Mouse (Mus musculus) 416B (cell line): ENCODE measurements around the gene Irgq.
"Not testable (repeated sequence)": the region's sequence is repeated elsewhere in the genome, so short reads cannot be mapped to it uniquely, and the experiment has no call there.

ENCODE experiments used
- DNase-seq: peaks from one replicate; pipeline ENCODE4 v3.0.0; 2011; ENCODE audit warnings: low read depth

Gene Irgq

DNA sequence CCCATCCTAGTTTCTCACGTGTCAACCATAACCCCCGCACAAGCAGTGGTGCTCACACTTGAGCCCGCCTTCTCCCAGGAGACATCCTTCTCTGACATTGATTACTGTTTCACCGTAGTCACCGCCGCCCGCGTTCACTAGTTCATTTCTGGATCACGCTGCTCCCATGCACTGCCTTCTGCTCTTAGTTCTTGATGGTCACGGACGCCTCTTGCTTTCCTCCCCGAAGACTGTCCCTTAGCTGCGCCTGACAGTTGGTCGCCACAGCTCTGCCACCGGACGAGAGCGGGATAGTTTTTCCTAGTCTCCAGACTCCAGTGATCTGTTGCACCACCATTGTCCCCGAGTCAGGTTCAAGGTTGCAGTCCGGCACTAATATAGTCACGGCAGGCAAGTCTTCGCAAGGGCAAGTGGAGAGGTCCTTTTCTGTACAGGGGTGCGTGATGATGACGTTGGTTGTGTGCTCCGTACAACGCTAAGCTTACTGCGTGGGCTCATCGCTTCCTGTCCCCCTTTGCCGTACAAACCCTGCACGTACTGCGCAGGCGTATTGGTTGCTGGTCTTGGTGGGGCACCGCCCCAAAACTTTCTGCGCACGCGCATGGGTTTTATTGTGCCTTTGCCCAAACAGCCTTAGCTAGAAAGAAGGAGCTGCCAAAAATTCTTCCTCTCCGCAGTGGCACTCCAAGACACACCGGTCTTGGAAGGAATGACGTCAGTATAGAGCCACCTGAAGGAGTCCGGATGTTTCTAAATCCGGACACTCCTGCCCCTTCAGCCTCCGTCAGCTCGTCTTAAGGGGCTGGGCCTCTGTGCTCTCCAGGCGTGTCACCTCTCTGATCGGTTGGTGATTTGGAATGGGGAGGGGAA is at the start of gene Irgq:
Gene Irgq, plus strand, starts transcription at position 628 of the 870 bp plus-strand sequence.
- DNase-seq: peak; percentile 100

DNA sequence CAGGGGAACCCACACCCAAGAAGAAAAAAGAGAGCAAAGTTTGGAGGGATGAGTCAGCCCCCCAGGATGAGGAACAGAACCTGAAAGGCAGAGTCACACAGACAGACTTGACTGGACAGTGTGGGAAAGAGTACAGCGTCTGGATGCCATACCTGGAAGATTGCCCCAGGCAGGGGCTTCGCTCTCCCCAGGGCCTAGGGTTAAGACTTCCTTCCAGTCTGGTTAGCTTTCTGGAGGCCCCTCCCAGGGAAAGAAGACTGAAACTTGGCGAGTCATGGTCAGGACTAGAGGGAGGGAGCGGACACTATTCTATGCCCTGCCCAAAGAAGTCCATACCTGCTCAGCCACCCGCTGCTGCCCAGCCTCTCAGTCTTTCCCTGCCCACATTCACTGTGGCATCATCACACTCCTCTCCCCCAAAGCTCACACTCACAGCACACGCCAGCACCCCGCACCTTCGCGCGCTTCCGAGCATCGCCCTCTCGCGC is 49.5 kb upstream of the Irgq start:
- no peak for DNase-seq

DNA sequence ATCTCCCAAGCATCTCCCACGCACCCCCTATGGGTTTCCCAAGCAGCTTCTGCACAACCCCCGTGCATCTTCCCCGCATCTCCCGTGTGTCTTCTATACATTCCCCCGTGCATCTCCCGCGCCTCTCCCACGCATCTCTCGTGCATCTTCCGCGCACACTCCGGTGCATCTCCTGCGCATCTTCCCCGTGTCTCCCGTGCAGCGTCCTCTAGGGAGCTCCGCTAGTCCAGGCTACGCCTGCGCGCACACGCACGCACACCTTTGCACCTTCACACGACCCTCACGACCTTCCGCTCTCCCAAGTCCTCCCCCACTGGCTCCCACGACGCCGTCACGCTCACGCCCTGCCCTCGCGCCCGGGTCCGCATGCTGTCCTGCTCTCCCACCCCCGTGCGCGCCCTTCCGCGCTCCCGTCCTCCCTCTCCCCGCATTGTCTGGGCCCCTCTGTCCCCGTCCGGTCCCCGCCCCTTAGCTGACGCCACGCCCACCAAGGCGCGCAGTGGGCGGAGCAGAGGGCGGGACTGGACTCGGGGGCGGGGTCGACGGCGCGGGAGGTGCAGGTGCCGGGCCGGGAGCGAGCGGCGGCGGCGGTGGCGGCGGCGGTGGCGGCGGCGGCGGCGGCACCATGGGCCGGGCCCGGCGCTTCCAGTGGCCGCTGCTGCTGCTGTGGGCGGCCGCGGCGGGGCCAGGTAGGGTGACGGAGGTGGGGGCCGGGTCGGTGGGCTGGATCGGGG is 48.8 kb upstream of the Irgq start, which contains the start of gene Cadm4:
Gene Cadm4, plus strand, starts transcription at position 550 of the 734 bp plus-strand sequence.
- no peak for DNase-seq

DNA sequence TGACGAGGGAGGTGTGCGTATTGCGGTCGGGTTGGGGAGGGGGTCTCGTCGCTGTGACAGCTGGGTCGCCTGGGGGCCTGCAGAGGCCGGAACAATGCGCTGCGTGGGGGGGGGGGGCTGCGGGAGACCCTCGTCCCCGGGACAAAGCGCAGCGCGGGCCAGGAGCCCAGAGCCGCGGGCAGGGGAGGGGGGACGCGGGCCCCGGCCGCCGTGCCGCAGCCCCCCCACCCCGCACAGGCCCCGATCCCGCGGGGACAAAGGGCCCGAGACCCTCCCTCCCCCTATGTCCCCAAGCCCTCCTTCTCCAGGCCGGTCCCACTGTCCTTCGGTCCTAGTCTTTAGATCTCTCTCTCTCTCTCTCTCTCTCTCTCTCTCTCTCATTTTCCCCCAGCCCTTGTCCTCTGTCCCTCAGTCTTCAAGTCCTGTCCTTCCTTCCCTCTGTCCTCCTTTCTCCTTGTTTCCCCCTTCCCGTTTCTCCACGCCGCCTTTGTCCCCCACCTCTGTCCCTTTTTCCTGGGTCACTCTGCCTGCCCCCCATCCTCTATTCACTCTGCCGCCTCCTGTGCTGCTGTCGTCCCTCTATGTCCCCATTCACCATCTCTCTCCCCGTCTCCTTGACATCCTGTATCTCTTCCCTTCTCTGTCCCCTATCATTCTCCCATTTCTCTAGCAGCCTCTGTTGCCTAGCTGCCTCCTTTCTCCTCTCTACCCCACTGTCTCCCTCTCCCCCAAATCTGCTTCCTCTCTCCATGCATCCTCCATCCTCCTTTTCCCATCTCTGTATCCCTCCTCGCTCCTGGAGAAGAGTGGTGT is 48.1 kb upstream of the Irgq start:
- DNase-seq: no peak

DNA sequence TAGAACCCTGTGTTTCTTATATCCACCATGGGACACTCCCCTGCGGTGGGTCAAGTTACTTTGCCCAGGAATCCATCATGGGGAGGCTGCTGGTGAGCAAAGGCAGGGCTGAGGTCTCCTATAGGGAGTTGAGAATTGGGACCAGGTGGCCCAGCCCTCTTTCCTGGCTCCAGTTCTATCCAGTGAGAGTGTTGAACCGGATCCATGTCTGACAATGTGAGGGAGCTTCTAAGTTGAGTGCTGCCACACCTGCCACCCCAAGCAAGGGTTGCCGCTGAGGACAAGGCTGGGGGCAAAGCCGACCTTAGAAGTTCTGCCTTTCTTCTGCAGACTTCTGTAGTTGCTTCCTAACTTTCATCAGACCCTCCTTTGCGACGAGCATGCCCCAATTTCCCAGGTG is 47.2 kb upstream of the Irgq start:
- not testable (repeated sequence) for DNase-seq

DNA sequence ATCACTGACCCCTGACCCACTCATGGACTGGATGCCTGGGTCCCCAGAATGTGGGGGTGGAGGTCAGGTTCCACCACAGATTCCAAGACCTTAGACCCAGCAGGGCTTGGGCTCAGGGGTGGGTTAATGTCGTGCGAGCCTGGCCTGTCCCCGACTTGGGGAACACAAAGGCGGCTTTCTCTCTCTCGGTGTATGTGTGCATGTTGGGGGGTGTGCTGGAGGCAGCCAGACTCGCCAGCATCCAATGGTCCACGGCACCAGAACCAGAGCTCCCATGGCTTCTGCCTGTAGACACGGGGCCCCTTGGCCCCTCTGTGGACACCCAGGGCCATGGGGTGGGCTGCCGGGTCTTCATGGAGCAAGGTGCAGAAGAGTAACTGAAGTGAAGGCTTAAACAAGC is 45.0 kb upstream of the Irgq start:
- no peak for DNase-seq

DNA sequence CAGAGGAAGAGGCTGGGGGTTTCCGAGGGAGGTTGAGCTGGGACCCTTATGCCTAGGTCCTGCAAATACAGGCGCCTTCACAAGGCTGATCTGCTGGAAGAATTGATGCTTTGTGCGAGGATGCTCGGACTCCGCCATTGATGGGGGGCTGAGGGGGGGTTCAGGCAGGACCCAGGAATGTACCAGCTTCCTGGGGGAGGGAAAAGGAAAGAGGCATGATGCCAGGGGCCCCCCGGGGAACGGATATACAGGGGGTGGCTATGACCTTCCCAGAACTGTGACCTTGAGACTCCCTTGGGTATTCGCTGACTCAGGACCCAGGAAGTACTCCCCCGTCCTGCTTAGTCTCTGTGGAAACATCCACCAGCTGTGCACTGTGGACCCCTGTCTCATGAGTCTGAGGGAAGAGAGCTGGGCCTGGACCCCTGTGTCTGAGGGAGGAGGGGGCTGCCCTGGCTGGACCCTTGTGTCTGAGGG is 43.8 kb upstream of the Irgq start:
- no peak for DNase-seq

DNA sequence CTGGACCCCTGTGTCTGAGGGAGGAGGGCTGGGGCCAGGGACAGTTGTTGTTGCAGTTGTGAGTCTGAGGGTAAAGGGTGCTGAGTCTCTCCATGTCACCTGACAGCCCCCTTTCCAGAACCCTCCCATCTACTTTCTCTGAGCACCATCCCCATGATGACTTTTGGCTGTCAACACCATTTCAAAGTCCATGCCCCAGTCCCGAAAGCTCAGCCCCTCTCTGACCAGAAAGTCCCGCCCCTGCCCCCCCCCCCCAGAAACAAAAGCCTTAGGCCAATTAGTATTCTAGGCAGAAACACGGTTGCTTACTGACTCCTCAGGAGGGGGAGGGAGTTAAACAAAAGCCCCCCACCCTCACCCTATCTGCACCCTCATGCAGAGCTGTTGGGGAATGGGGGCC is 43.1 kb upstream of the Irgq start:
- no peak for DNase-seq

DNA sequence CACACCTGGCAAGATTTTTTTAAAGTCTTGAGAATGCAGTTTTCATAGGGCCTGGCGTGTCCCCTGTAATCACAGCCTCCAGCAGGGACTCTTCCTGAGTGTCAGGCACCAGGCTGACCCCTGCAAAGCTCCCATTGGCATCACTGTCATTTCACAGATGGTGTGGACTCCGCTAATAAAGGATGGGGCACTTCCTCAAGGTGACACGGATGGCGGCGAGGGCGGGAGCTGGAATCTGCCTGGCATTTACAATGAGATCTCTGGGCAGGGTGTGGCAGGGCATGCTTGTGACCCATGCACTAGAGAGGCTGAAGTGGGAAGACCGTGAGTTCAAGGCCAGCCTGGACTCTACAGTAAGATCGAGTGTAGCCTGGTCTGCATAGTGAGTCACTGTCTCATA is 42.2 kb upstream of the Irgq start:
- DNase-seq: no peak

DNA sequence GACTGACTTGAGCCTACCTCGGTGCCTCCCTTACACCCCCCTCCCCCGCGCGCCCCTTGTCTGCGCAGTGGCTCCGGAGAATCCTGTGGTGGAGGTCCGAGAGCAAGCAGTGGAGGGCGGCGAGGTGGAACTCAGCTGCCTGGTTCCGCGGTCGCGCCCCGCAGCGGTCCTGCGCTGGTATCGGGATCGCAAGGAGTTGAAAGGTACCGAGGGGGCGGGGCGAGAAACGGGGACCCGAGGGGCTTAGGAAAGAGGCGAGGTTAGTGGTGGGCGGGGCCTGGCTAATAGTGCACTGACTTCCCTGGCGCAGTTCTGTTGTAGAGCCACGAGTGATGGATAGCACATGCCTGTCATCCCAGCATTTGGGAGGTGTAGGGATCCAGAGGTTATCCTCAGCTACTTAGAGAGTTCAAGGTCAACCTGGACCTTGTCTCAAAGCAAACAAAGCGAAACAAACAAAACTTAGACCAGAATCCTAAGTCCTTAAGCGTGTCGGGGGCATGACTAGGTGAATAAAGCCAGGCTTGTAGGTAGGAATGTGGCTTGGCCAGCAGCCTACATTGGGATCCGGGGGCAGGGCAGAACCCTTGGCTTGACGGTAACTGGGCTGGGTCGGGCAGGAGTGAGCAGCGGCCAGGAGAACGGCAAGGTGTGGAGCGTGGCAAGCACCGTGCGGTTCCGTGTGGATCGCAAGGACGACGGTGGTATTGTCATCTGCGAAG is 30.5 kb upstream of the Irgq start:
- DNase-seq: no peak

DNA sequence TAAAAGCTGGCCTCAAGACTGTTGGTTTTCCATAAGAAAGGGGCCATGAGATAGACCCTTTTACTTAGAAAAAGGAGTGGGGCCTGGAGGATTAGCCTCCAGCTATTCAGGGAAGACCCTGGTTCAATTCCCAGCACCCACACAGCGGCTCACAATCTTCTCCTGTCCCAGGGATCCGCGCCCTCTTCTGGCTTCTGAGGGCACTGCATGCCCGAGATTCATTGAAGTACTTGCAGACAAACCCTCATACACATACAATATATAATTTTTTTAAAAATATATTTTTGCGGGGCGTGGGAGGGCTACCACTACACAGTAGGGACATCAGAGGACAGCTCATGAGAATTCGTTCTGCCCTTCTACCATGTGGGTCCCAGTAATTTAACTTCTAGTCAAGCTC is 29.6 kb upstream of the Irgq start:
- DNase-seq: peak; percentile 52

DNA sequence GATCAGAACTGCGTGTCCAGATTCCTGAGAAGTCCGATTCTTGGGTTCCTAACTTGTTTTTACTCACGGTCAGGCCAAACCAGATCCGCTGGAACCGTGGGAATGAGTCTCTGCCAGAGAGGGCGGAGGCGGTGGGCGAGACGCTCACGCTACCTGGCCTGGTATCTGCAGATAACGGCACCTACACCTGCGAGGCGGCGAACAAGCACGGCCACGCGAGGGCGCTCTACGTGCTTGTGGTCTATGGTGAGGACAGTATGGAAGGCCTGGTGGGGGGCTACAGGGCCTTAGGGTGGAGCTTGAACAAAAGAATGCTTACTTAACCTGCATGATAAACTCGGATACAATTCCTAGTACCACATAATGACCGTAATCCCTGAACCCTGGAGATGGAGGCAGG is 29.0 kb upstream of the Irgq start:
- no peak for DNase-seq

DNA sequence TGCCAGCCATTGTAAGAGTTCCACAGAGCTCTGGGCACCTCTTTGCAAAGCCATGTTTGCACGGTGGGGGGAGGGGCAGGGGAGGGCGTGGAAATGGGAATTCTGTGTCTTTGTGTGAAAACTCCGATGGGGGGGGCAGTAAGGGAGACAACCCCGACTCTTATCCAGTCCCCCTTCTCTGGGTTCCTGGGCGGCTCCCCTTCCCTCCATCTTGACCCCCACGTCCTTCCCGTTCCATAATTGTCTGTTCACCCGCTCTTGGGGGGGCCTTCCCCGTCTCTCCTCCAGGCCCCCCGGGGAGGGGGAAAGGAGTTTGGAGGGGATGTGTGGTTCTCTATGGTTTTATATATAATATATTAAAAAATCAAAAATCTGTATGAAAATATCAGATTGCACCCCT is 26.5 kb upstream of the Irgq start:
- no peak for DNase-seq

DNA sequence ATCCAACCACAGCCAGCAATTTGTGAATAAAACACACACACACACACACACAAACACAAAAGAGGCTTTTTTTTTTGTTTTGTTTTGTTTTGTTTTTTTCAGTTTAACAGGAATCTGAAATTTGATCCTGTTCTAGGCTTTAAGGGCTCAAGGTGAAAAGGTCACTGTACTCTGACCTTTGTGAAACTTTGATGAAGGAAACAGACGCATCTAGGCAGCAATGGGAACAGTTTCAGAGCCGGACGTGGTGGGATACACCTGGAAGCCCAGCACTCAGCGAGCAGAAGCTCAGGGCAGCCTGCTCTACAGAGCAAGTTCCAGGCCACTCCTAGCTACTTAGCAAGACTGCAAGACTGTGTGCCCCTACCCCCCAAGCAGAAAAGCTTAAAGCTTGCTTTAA is 25.6 kb upstream of the Irgq start:
- no peak for DNase-seq

DNA sequence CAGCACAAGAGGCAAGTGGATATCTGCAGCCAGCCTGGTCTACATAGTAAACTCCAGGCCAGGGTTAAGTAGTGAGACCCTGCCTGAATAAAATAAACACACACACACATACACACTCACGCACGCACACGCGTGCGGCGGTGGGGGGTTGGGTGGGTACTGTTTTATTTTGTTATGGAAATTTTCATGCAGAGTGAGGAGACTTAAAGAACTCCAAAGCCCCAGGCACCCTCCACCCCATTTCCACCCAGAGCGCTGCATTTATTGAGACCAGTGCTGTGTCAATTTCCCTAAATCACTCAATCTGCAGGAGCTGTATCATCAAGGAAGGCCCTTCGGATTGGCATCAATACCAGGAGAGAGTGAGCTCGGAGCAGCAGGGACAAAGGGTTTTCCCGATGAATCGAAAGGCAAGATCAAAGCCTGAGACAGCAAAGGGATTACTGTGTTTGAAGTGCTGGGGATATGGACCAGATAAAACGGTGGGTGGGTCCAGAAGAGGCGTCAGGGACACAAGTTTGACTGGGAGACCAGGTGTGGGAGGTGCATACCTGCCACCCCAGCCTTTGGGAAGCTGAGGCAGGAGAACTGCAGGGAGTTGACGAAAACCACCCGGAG is 24.9 kb upstream of the Irgq start:
- no peak for DNase-seq

DNA sequence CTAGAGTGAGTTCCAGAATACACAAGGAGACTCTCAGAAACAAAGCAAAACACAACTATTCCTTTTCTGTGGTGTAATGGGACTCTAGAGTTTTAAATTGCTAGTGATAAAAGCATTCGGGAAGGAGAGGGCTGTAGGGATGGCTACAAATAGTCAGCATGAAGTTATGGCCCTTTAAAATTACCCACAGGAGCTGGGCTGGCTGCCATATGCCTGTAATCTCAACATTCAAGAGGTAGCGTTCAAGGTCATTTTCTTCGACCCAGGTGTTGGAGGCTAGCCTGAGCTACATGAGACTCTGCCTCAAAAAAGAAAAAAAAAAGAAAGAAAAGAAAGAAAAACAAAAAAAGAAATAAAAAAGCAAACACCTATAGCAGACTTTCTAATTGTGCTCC is 24.4 kb upstream of the Irgq start:
- DNase-seq: peak; percentile 52

DNA sequence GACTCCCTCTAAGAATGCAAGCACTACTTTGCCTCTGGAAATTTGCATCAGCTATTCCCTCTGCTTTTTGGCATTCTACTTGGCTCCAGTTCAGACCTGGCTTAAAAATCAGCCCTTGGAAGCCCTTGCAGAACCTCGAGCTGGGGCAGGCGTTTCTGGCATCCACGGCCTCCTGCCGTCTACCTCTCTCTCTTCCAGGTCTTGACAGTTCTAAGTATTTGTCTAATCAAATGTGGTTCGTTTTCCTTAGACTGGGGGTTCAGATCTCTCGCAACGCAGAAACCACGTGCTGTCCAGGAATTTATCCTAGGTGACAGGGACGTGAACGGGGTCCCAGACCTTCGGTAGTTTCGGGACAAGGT is 24.0 kb upstream of the Irgq start:
- DNase-seq: no peak

DNA sequence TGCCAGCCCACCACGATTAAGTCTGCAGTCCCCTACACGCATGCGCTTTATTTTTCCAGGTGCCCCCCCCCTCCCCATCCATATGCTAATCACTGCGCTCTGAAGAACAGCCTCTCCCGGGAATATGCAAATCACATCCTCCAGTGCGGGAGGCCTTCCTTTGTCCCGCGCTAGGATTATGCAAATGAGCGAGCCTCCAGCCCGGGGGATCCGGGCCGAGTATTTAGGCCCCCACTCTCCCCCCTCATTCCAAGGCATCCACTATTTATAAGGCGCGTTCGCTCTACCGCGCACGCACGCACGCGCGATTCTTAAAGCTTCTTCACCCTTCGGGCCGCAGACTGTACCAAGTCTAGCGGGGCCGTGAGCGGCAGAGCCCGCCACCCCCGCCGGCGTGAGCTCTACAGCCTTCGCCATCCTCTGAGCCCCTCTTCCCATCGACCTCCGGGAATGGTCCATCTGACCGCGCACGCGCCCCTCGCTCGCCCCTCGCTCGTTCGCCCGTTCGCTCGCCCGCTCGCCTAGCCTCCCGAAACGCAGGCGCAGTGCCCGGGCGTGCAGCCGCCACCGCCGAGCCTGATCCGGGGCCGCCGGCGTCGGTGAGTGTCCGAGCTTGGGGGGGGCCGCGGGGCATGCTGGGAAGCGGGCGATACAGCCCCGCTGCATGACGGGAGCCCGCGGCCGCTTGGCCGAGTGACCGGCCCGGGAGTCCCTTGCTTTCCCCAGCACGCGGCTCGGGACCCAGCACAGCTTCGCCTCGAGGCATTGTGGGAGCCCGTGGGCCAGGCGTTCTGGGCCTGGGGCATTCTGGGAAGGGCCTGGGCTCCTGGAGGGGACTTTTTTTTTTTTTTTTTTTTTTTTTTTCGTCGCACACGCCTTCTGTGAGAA is 23.4 kb upstream of the Irgq start, which contains the start of gene Zfp428:
Gene Zfp428, plus strand, starts transcription at position 169 of the 888 bp plus-strand sequence.
- DNase-seq: peak; percentile 85

DNA sequence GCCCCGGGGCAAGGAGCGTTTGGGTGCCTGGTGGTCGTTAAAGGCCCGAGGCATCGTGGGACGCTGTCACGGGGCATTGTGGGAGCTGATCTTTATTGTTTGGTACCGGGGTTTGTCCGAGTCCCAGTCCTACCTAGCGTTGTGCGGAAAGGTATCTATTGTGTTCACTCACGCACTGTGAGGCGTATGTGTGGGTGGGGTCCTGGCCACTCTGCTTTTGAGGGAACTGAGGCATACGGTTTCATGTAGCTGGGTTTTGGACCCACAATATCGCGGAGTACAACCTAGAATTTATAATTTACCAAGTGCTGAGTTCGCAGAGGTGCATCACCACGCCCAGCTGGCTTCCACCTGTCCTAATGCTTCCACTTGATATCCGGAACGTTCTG is 22.8 kb upstream of the Irgq start:
- peak; percentile 28 for DNase-seq

DNA sequence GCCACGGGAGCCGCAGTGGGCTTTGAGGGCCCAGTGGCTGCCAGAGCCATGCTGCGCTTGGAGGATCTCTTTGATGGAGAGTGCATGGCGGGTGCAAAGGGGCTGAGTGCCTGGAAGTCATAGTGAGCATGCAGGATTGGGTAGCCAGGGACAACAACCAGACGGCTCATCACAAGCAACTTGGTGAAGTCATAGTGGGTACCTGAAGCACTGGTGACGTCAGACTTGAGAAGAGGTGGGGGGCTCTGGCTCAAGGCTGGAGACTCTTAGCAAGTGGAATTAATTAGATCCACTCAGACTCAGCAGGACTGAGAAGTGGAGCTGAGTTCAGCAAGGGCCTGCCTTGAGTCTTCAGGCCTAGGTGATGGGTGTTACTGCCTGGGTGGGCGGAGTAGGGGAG is 18.1 kb upstream of the Irgq start, which contains the start of gene AC161166.1:
Gene AC161166.1, minus strand, starts transcription at position 101 of the 400 bp plus-strand sequence.
- DNase-seq: no peak
